Mouse (Mus musculus): Measurements from ENCODE around the gene Cenpl.
"Not testable (repeated sequence)": the region's sequence is repeated elsewhere in the genome, so short reads cannot be mapped to it uniquely, and the experiment has no call there.

Cenpl gene

DNA sequence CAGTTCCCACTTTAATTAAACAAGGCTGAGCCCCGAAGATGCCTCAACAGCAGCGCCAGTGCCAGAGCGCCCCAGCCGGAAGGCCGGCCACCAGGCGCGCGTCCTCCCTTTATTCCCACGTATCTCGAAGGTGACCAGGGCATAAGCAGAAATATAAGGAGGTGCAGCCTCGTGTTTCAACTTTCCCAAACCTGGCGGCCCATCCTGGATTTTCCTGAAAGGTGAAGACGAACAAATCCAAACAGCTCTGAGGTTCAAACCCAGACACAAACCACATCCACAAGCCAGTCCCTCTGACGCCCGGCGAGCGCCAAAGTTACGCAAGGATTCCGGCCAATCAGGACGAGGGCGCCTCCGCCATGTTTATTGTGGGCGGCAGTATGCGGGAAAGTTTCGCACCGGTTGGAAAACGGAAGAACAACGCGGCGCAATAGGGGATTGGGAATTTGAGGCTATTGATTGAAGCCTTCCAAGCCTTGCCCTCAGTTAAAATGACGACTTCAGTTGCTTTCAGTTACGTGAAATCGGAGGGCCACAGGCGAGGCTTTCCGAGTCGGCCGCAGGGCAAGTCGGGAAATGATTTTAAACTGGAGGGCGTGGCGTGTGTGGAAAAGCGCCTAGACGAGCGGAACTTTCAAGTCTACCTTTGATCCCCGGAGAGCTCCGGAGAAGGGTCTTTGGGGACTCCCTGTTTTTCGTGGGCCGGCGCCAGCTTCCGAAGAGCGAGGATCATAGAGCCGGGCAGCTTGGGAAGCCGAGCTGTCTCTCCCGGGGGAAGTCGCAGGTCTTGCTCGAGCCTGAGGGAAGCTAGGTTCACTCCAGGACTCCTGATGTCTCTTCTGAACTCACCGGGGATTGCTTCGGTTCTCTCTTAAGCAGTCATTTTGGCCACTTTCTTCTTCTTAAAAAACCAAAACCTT, at the start of gene Cenpl, which contains the start of gene Dars2:
Gene Cenpl (plus strand): TSS at position 362 of the 920 bp plus-strand sequence.
Gene Dars2 (minus strand): TSS at position 307 of the 920 bp plus-strand sequence.
- in situ Hi-C loops (cut with MboI; ENCODE audit: unreplicated experiment in 2 of 2), result no loop called here

DNA sequence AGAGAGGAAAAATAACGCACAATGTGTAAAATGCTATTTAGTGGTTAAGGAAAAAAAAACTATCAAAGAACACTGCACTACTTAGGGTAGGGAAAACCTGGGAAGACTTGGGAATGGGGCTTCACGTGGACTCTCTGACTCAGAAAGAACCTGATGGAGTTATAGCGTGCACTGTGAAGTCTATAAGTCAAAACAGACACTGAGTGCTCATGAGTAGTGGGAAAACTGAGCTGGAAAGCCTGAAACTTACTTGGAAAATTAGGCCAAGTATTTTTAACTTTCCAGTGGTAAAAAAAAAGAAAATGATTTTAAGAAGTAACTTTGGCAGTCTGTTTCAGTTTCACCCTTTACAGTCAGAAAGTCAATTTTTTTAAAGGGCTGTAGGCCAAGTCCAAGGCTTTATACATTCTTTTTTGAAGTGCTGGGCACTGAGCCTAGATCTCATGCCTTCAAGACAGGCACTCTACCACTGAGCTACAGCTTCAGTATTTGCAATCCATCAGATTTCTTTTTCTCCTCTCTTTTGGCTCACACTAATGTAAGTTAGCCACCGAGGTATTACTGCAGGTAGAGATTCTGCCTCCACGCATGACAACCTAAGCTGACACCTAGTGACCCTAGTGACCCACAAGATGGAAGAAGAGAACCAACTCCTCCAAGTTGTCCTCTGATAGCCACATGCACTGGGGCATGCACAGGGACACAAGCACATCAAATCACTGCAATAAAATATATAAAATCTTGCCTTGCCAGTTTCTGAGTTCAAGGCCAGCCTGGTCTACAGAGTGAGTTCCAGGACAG, 44.9 kb upstream of the Cenpl start:
- in situ Hi-C loops (cut with MboI; ENCODE audit: unreplicated experiment in 2 of 2), result no loop called here

DNA sequence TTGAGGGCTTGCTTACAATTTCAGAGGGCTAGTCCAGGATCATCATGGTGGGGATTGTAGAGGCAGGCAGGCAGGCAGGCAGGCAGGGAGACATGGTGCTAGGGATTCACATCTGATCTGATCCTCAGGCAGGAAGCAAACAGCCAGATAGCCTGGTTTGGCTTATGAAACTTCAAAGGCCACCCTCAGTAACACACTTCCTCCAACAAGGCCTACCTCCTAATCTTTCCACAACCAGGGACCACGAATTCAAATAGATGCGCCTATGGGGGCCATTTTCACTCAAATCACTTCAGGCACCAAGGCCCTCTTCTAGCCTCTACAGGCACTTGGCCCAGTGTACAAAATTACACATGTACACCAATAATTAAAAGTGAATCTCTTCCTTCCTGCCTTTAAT, 43.3 kb upstream of the Cenpl start:
- in situ Hi-C loops (cut with MboI; ENCODE audit: unreplicated experiment in 2 of 2), result no loop called here

DNA sequence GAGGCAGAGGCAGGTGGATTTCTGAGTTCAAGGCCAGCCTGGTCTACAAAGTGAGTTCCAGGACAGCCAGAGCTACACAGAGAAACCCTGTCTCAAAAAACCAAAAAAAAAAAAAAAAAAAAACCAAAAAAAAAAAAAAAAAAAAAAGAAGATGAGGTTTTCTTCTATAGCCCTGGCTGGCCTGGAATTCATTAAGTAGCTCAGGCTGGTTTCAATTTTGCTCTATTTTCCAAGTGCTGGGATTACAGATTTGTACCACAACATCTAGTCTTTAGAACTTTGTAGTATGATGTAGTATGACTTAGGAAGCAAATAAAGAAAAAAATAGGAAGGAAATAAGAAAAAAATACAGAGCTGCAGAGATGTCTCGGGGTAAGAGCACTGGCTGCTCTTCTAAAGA, 42.1 kb upstream of the Cenpl start:
- in situ Hi-C loops (cut with MboI; ENCODE audit: unreplicated experiment in 2 of 2), result not testable (repeated sequence)

DNA sequence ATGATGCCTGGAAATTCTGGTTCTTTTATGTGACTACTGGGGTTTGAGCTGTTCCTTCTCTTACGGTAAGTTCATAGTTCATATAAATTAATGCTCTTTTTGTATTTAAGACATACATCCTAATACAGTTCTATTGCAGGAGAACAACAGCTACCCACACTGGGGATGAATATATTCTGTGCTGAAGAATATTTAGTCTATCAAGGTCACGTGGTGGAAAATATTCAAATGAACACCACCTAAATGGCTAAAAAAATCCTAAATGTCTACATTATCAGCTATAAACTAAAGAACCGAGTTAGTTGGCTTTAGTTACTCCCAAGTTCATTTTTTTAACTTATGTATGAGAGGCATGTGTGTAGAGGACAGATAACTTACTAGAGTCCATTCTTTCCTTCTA, 40.5 kb upstream of the Cenpl start:
- in situ Hi-C loops (cut with MboI; ENCODE audit: unreplicated experiment in 2 of 2), result no loop called here

DNA sequence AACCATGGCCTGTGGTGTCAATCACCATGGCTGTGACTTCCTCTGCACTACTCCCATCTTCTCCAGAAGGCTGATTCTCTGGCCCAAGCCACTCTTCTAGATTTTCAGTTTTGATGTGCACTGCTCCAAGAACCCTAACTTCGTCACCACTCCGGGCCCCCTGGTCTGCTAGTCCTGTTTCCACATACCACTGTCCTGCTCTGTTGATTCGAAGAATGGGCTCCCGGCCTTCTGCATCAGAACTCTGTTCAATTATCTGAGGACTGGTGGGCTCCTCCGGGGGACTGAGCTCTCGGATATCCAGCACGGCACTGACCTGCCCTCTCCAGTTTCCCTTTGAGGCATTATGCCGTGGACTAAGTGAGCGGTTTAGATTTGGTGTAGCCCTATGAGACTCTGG, 38.6 kb upstream of the Cenpl start:
- in situ Hi-C loops (cut with MboI; ENCODE audit: unreplicated experiment in 2 of 2), result no loop called here

DNA sequence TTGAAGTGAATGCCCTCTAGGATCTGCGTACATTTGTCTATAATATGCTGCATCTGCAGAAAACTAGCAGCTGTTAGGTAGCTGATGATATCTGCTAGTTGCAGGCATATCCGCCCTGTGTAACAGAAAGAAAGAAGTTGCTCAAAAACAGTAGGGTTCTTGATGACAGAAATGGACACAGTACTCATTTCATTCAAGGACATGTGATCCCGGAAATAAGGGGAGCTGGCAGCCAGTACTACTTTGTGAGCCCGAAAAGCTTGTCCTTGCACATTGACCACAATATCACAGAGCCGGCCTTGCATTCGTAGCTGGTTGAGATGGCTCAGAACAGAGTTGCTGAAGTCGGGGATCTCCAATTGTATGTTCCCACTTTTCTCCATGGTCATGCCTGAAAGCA, 38.2 kb upstream of the Cenpl start:
- in situ Hi-C loops (cut with MboI; ENCODE audit: unreplicated experiment in 2 of 2), result no loop called here

DNA sequence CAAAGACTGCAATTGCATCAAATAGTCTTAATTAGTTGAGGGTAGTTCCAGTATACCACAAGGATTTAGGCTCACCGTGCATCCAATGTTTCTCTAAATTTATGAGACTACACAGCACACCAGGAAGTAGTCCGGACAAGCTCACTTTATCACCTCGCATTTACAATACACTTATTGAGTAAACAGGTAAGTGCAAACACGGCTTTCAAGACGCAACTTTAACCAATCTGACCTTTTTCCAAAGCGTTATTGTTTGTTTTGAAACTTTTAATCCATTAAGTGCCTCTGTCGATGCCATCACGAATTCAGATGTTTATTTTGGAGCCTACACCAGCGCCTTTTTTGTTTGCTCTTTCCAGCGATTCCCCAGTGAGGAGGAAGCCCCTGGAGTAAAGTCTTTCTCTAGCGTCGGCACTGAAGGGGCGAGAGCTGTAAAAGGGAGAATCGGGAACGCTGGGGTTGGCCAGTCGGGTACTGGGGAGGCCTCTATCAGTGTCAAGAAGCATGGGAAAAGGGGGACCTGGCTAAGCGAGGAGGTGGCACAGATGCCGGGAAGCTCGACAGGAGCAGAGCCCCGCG, 36.6 kb upstream of the Cenpl start:
- in situ Hi-C loops (cut with MboI; ENCODE audit: unreplicated experiment in 2 of 2), result no loop called here

DNA sequence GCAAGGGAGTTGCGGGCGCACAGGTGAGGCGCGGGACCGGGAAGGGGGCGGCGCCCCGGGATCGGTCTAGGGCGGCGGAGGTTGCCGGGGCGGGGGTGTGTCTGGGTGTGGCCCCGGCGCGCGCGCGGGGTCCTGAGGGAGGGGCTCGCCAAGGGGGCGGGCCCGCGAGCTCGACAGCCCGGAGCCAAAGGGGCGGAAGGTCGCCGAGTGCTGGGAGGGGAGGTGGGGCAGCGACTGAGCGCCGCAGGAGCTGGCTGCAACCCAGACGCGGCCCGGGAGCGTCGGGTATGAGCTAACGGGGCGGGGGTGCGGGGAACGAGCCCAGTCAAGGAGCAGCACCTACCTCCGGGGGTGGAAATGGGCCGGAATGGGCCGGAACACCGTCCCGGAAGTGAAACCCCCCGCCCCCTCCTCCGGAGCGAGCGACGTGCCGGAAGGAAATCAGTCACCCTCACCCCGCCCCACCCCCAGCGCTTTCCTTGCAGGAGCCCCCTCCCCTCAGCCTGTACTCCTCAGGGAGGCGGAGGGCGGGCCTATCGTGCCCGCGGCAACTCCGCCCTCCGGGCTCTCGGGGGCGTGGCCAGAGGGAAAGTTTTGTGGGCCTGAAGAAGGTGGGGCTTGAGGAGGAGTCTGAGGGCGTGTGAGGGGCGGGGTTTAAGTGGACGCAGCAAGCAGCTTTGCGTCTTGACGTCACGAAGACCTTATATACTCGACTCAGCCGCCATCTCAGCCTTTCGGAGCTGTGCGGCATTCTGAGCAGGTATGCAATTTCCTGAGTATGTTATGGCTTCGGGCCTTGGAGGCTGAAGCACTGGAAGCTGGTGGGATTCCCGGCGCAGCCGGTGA, 35.9 kb upstream of the Cenpl start, which contains the start of gene Zbtb37:
Gene Zbtb37 (minus strand): TSS at position 415 of the 846 bp plus-strand sequence.
- in situ Hi-C loops (cut with MboI; ENCODE audit: unreplicated experiment in 2 of 2), result no loop called here

DNA sequence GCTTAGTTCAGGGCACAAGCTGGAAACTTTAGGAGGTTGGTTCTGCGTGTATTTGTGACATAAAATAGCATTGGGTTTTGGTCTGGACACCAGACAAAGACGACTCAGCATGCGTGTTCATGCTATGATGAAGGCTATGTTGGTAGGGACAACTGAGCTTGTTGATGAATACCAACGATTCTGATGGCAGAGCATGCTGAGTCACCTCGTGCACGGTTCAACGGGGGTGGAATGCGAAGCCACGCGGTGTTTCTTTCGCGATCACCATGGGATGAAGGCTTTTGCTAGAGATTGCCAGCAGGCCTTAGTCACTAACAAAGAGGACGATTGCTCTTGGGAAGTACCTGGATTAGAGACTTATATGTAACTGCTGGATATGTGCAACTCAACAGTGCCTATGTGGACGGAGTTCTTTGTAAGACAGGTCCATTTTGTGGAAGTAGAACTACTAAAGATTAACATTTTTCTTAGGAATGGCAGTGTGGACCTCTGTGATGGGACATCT, 35.2 kb upstream of the Cenpl start:
- in situ Hi-C loops (cut with MboI; ENCODE audit: unreplicated experiment in 2 of 2), result no loop called here

DNA sequence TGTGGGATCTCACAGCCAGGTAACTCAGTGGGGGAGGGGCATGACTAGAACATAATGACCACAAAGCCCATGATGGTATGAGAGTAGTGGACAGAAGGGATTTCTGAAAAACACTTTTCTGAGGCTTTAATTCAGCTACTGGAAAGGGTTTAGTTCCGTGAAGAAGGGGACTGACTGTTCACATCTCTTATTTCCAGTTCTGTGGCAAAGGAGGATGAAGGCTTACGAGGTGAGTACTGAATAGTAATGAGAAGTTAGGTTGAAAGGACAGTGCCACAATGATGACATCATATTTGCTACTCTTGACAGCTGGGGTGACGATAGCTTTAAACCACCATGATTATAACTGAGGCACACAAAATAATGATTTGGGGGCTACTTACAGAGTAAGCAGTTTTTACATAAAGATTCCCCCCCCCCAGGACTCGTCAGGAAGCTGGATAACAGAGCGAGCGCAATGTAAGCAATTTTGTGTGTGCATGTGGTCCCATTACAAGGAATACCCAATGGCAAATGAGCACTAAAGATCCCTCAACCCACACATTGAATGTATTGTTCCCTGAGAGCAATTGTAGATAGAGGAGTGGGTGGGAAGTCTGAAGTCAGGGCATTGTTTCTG, 34.6 kb upstream of the Cenpl start:
- in situ Hi-C loops (cut with MboI; ENCODE audit: unreplicated experiment in 2 of 2), result no loop called here

DNA sequence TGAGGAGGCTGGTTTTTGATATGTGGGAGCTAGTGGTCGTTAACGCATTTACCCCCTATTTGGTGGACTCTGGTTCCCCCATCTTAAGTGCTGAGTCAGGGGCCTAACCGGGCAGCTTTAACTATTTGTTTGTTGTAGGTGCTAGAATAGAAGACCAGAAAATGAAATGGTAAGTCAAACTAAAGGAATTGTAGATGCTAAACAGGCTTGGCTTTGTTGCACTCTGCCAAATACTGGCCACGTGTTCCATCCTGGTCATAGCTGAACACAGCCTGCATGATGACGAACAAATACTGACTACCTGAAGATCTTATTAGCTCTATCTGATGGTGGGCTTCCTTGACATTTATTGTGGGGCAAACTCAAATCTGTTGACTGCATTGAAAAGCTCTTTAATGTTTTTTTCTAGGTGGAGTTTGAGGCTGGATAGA, 34.1 kb upstream of the Cenpl start:
- in situ Hi-C loops (cut with MboI; ENCODE audit: unreplicated experiment in 2 of 2), result no loop called here

DNA sequence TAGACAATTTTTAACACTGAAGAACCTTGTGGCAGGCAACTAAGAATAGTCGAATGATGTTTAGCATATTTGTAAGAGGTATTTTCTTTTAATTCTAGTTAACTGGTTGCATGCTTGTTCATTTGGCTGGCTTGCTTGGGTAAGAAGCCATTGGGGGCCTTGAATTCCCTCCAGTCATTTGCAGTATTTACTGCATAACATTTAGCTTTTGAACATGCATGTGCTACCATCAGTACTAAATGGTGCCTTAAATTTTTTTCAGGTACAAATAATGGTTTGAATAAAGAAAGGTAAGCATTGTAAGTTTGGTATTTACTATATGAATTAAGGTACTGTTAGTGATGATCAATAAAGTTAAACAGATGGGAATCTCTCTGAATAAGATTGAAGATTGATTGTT, 33.5 kb upstream of the Cenpl start:
- in situ Hi-C loops (cut with MboI; ENCODE audit: unreplicated experiment in 2 of 2), result no loop called here

DNA sequence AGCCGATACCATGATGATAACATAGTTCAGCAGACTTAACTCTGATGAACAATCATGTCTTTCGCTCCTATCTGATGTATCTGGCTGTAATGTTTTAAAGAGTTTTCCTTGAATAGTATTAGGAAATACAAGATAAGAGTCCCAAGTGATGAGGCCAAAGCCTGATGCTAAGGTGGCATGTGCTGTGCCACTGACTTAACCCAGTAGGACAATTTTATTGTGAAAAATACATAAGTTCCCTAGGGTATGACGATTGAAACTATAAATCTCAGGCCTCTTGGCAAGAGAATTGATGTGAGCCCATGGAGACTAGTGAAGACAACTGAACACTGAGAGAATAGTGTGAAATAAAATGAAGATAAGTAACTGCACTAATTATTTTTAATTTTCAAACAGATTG, 32.9 kb upstream of the Cenpl start:
- in situ Hi-C loops (cut with MboI; ENCODE audit: unreplicated experiment in 2 of 2), result no loop called here

DNA sequence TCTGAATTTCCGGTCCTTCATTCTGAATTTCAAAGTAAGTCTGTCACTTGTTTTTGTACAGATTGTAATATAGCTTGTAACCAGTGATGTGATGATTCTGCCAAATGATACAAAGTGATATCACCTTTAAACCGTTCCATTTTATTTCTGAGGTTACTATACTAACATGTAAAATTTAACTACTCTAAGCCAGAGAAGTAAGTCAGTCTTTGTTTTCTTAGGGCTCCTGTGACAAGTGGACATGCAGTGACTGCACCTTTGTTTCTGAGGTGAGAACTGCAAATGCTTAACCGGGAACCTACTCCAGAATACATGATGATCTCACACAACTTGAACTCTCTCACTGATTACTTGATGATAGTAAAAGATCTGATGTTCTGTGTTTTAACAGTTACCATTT, 32.5 kb upstream of the Cenpl start:
- in situ Hi-C loops (cut with MboI; ENCODE audit: unreplicated experiment in 2 of 2), result no loop called here

DNA sequence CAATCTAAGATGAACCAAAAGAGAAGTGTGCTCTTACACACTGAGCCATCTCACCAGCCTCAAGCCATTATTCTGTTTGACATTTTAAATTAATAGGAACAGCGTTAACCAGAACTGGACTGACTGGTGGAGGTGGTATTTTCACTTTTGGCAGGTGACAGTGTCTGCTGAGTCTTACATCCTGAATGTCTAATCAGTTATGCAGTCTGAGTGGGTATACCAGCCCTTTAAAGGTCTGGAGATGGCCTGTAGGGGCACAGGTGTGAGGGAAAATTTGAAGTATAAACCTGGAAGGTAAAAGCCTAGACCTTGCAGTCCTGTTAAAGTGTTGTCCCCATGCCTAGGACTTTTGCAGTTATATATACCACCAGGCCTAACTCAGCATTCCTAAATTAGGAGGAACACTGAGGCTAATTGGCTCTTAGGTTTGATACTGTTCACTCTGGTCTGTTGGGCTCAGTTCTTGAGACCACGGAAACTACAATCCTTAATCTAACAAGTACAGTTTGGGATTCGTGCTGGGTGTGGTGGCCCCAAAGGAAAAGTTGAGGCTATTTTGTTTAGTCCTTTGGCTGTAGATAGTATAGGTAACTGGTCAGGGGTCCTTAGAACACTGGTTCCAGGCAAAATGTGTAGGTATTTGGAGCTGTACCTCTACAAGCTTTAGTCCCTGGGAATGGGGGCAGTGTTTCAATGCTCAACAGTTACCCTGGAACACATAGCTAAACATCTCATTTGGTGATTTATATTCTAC, 31.4 kb upstream of the Cenpl start:
- in situ Hi-C loops (cut with MboI; ENCODE audit: unreplicated experiment in 2 of 2), result no loop called here

DNA sequence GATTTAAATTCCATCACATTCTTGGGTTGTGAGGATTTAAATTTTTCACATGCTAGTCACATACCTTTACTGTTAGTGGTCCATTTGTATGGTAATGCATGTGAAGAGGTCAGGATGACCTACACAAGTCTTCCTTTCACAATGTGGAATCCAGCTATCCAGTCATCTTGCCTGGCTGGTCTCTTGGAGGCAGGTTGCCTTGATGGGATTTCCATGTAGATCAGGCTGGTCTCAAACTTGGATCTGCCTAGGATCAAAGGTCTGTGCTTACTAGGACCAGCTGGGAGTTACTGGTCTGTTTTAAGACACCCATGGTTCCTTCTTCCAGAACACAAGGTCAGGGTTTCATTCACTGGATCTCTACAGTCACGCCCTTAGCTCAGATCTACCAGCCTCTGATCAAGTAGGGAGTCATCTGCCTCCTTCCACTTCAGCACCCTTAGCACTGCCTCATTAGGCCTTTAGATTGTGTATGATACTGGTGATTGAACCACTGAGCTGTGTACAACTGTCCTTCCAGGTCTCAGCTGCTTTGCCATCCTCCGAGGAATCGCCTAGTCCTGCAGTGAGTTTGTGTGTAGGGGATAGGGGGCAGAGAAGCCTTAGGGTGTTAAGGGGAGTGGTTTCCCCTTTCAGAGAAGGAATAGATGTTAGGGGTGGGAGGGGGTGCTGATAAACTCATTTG, 30.6 kb upstream of the Cenpl start:
- in situ Hi-C loops (cut with MboI; ENCODE audit: unreplicated experiment in 2 of 2), result no loop called here

DNA sequence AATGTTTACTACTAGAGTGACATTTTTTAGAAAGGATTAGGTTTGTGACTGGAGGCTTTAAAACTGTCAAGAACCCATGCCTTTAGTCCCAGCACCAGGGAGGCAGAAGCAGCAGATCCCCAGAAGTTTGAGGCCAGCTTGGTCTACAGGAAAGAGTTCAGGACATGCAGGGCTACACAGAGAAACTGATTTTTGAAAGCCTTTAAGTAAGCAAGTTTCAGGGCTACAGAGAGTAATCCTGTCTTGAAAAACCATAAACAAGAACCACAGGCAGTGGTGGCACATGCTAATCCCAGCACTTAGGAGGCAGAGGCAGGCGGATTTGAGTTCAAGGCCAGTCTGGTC, 30.1 kb upstream of the Cenpl start:
- in situ Hi-C loops (cut with MboI; ENCODE audit: unreplicated experiment in 2 of 2), result no loop called here

DNA sequence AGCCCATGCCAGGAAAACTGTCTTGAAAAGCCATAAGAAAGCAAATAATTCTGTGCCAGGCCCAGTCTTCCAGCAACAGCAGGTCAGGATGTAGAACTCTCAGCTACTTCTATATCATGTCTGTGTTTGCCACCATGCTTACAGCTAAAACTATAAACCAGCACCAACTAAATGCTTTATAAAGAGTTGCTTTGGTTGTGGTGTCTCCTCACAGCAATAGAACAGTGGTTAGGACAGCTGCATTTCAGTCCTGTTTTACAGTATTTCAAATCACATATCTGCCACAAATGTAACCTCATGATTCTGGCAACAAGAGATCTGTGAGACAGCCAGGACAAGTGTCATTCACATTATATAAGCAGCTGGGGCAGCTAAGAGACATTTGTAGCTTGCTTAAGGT, 29.7 kb upstream of the Cenpl start:
- in situ Hi-C loops (cut with MboI; ENCODE audit: unreplicated experiment in 2 of 2), result no loop called here

Measured in v-Abl transformed pro-B cells (cell line).